8 mouse cellular contexts compared by ENCODE assay signal in genomic region chr3:87970939-87971488, GRCm38 (mm10). TPM values are rescaled to one million over a fixed set of nuclear protein-coding genes. Genes with fewer than 3 reads are reported as not detected.
A peak's percentile ranks its signal among the peaks of the same experiment; 100 is the strongest.
DNase-seq lines count a peak whose midpoint lies in the region; ATAC-seq and TF ChIP-seq lines count a peak whose summit lies in the region.

TSS of gene Nes (plus strand) at chr3:87971078.

- TF ChIP-seq CTCF in olfactory bulb, adult 2 months (IDR thresholded peaks at IDR 0.05; ENCODE audit: insufficient read depth, low read depth, low read length): no peak

- peak within 1 kb of the TSS; percentile 80 for H3K4me3 ChIP-seq in brown adipose tissue, adult 24 weeks (ENCODE audit: insufficient read depth, low read depth, low read length)
- H3K4me3 ChIP-seq in intestine, embryonic 16.5 days (ENCODE audit: low read length): peak within 1 kb of the TSS; percentile 64
- H3K4me3 ChIP-seq in olfactory bulb, adult 2 months (ENCODE audit: insufficient read depth, low read depth, low read length): peak within 1 kb of the TSS; percentile 38

- peak within 1 kb of the TSS; percentile 91 for H3K27ac ChIP-seq in brown adipose tissue, adult 24 weeks (replicated peaks; ENCODE audit: low read depth, low read length)
- peak within 1 kb of the TSS; percentile 74 for H3K27ac ChIP-seq in intestine, embryonic 16.5 days (ENCODE audit: low read length)
- H3K27ac ChIP-seq in olfactory bulb, adult 2 months (ENCODE audit: insufficient read depth, low read depth, low read length): no peak within 1 kb of the TSS

- peak; percentile 78 for ATAC-seq in intestine, embryonic 16.5 days

- peak within 1 kb of the TSS; percentile 93 for H3K4me2 ChIP-seq in intestine, embryonic 16.5 days (ENCODE audit: low read depth, low read length)

- no peaks in the 10 kb centered on the region for H3K36me3 ChIP-seq in intestine, embryonic 16.5 days (ENCODE audit: control insufficient read depth, insufficient read depth, low read length)

- no peaks in the 10 kb centered on the region for H3K4me1 ChIP-seq in brown adipose tissue, adult 24 weeks (ENCODE audit: control insufficient read depth, insufficient read depth, insufficient read length, low read length)
- peaks cover 42% of the 10 kb centered on the region for H3K4me1 ChIP-seq in intestine, embryonic 16.5 days (ENCODE audit: control insufficient read depth, insufficient read depth, low read length)
- peaks cover 35% of the 10 kb centered on the region for H3K4me1 ChIP-seq in olfactory bulb, adult 2 months (ENCODE audit: control insufficient read depth, insufficient read depth, low read length)

- no peak for TF ChIP-seq POLR2A in olfactory bulb, adult 2 months (IDR thresholded peaks at IDR 0.05; ENCODE audit: insufficient read depth, low read depth, low read length)

- H3K9me3 ChIP-seq in intestine, embryonic 16.5 days (ENCODE audit: control insufficient read depth, low read length): no peaks in the 10 kb centered on the region

- WGBS in intestine, embryonic 16.5 days: under 1% methylated on average over 44 of the region's 44 CpGs
- under 1% methylated on average over 44 of the region's 44 CpGs for WGBS in olfactory bulb, adult 2 months

- peak within 1 kb of the TSS; percentile 82 for H3K9ac ChIP-seq in intestine, embryonic 16.5 days (ENCODE audit: low read depth, low read length)

- DNase-seq in adrenal gland, adult (ENCODE audit: inconsistent age in 2 of 2, low spot score in 1 of 2): peak; percentile 47 to 76
- no peak for DNase-seq in adrenal gland, adult 8-10 months
- DNase-seq in heart, adult 11 months: peak; percentile 99
- peak; percentile 73 to 78 for DNase-seq in lung, adult 18-20 months
- no peak for DNase-seq in cerebellum, adult 11 months

- 0 out of 2 replicates have a peak, but pooled peaks cover 4% of the 10 kb centered on the region for H3K27me3 ChIP-seq in intestine, embryonic 16.5 days (replicated peaks; ENCODE audit: control insufficient read depth, insufficient read depth, low read length)

RNA-seq across cellular contexts. Expression of gene Nes, which starts in this region (rescaled TPM):
- 10 to 100 TPM in 1 of 4 experiments, 1 to 10 TPM in 3; 4.3 to 14.4 (median 6.8) TPM for total RNA-seq in adrenal gland, adult 8-10 months (2022)
- 7.6 and 8.4 TPM in 2 replicates for polyA plus RNA-seq in brown adipose tissue, adult 24 weeks (2012; ENCODE audit: insufficient read depth, insufficient read length, missing spikeins)
- polyA plus RNA-seq in intestine, embryonic 16.5 days (2015; fragmentation: Nextera tagmentation; extraction: Ambion mirVana): 9.4 and 10.3 TPM in 2 replicates
- not detected in 2 replicates for polyA plus RNA-seq in olfactory bulb, adult 2 months (2012; ENCODE audit: insufficient read depth, insufficient read length, low replicate concordance, missing spikeins)

Comparison
In these comparisons a context has a peak if more than half of its experiments do, and no peak if none do; other contexts are left out.
1. DNase-seq: peak in adrenal gland, adult (2 of 2), heart, adult 11 months (single experiment) and lung, adult 18-20 months (2 of 2); none in adrenal gland, adult 8-10 months (single experiment) and cerebellum, adult 11 months (single experiment).
2. Peak in every context shown above with its lines, with median percentiles within 50 percentile points of each other: H3K4me3 ChIP-seq.